Mouse (Mus musculus): ENCODE measurements at regions not wholly inside any gene's neighbourhood (a gene's known extent, or its start where the extent isn't known, plus 50 kb on each side); places are given as distances from the start of the nearest gene placed in this dataset.
"Not testable (repeated sequence)": the region's sequence is repeated elsewhere in the genome, so short reads cannot be mapped to it uniquely, and the experiment has no call there.

DNA sequence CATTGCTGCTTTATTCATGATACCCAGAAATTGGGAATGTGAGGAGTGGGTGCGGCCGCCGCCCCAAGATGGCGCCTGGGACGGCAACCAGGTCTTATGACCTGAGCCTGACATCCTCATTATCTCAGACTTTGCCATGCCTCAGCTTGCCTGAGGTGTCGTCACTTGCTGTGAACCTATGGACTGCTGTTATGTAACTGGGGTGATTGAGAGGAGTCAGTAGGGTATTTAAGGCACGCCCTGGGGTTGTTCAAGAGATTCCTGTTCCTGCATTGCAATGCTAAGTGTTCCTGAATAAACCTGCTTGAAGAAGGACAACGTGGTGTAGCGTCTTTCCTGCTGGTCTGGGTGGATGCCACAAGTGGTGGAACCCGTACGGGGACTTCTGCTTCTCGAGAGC, 211.4 kb upstream of the Pou3f2 start:
- no peak for DNase-seq (ENCODE audit: low read depth, low spot score)

DNA sequence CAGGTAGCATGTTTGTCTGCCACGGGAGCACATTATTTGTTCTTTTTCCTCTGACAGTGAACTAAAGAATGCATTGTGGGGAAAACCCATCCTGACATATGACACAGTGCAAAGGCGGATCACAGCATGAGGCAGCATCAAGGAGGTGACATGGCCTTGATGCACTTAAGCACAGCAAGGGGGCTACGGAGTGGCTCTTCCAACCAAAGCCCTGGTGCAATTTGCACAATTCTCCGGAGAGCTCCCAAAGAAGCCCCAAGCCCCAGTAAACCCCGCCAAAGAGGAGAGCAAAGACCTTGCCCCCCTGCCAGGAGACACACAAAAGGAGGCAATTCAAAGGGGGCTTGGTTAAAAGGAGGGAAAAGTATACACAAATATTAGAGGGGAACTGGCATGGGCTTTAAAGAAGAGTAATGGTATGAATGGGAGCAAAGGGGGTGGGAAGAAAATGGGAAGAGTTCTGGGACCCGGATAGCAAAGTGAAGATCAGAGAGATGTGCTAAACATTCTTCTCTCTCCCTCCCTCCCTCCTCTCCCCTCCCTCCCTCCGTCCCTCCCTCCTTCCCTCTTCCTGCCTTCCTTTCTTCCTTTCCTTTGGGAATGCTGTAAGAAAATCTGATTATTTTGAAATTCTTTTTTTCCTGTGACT, 179.7 kb upstream of the Pou3f2 start:
- no peak for DNase-seq (ENCODE audit: low read depth, low spot score)

DNA sequence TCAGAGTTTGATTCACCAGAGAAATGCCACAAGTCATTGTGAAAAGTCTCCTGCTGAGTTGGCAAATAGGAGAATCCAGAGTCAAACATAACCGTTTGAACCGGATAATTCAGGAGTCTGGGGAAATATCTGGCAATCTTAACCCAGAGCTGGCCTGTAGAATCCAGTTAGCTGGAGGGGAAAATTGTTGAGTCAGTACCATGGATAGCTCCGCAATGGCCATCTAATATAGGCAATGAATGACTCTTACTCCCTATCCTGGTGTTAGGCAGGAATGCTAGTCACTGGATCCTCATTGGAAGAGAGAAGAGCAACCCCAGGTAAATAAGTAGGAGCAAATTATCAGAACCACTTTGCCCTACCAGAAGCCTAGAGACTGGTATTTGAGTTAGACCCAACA, 157.4 kb upstream of the Pou3f2 start:
- peak; percentile 67 for DNase-seq (ENCODE audit: low read depth, low spot score)

DNA sequence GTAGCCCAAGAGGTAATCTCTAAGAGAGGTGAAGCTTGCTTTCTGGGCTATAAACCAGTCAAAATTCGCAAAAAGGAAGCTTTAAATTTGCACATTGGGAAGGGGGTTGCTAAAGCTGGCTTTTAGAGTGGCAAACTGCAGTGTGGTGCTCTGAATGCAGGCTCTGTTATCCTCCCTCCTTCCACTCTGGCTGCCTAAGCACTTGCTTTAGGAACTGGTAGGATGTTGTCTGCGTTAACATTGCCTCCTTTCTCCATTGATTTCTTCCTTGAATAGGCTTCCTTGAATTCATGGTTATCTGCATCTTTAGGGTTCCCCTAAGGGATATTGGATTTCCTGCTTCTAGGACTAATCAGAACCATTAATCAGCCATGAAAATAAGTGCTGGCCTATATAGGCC, 120.8 kb upstream of the Pou3f2 start:
- DNase-seq (ENCODE audit: low read depth, low spot score) = no peak

DNA sequence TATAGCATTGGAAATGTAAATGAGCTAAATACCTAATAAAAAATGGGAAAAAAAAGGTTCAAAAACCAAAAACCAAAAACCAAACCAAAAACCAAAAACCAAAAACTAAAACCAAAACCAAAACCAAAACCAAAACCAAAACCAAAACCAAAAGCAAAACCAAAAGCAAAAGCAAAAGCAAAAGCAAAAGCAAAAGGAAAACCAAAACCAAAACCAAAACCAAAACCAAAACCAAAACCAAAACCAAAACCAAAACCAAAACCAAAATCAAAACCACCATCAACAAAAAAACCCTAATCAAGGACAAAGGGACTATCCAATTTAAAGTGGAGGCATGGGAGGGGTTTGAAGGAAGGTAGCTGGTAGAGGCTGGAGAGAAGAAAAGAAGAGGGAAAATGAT, 114.0 kb upstream of the Pou3f2 start:
- DNase-seq (ENCODE audit: low read depth, low spot score) = not testable (repeated sequence)

DNA sequence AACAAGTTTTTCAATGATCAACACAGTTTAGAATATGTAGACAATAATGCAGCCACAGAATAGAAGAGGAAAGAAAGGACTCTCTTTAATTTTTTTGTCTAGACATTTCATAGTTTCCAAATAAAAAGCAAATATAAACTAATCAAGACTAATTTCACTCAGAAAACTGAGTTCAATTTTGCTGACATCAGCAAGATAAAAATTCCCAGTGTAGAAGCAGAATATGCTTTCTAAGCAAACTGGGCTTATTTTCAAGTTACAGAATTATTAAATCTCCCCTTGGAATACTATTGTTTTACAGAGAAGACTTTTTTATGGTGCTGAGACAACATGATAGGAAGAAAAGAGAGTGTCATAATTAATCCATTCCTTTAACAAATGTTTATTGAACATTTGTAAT, 99.0 kb upstream of the Pou3f2 start:
- no peak for DNase-seq (ENCODE audit: low read depth, low spot score)

DNA sequence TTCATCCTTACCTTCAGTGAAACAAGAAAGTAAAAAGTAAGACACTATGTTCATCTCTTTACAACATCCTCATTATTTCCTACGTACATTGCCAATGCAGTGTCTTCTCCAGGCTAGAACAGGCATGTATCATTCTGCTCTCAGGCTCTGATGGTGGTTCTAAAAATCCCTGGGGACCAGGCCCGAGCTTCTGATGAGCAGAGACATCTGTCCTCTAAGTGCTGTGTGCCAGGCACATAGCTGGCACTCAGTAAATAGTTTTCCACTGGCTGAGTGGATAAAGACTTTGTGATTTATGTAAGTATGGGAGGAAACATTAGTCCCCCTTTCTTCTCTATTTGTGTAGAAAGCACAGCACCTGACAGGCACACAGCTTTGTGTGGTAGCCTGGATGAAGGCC, 77.8 kb upstream of the Pou3f2 start:
- no peak for DNase-seq (ENCODE audit: low read depth, low spot score)

DNA sequence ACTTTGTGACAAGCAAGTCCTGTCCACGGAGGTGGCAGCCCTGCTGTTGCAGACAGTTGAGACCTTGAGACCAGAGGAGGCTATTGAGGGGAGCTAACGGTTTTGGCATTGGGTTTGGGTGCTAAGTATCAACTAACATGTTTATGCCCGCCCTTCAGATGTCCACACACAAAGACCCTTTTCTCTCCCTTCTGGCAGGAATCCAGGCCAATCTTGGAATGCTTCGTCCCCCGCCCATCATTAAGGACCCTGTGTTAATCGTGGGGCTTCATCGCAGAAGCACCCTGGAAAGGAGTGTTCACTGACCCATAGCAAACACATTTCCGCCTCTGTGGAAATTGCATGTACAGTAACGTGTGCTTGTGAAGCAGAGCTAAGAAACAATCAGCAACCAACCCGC, 76.4 kb upstream of the Pou3f2 start:
- no peak for DNase-seq (ENCODE audit: low read depth, low spot score)

Measured in forelimb bud, embryonic 11.5 days (tissue).